Mouse (Mus musculus) testis, adult 2 months (tissue): ENCODE measurements around the gene Cyp1a2. TPM values are rescaled to one million over a fixed set of nuclear protein-coding genes. Genes with fewer than 3 reads are reported as not detected.

Experiments
- H3K27ac ChIP-seq: fragments of 200-500 bp; 2 replicates; pipeline ENCODE4 v1.5.1; 2012; ENCODE audit warnings: low read depth, low read length; ENCODE audit not compliant: control insufficient read depth, insufficient read depth
- H3K27me3 ChIP-seq: fragments of 200-500 bp; 2 replicates; pipeline ENCODE4 v1.6.1; 2012; ENCODE audit warnings: mild to moderate bottlenecking, low read length, moderate library complexity; ENCODE audit not compliant: control insufficient read depth, insufficient read depth
- H3K36me3 ChIP-seq: fragments of 200-500 bp; 2 replicates; pipeline ENCODE4 v1.6.1; 2012; ENCODE audit warnings: mild to moderate bottlenecking, low read length; ENCODE audit not compliant: control insufficient read depth, insufficient read depth
- H3K4me1 ChIP-seq: fragments of 200-500 bp; 2 replicates; pipeline ENCODE4 v1.6.1; 2012; ENCODE audit warnings: low read length; ENCODE audit not compliant: control insufficient read depth, insufficient read depth
- H3K4me3 ChIP-seq: fragments of 200-500 bp; 2 replicates; pipeline ENCODE4 v1.5.1; 2012; ENCODE audit warnings: low read depth, mild to moderate bottlenecking, low read length, moderate library complexity, mixed read lengths; ENCODE audit not compliant: control insufficient read depth
- CTCF ChIP-seq: fragments of 200-500 bp; IDR thresholded peaks from 2 replicates; pipeline ENCODE4 v1.5.1; 2012; ENCODE audit warnings: low read depth, mild to moderate bottlenecking, inconsistent platforms, low read length, moderate library complexity; ENCODE audit not compliant: control insufficient read depth, insufficient read depth, insufficient replicate concordance
- POLR2A ChIP-seq: fragments of 200-500 bp; IDR thresholded peaks from 2 replicates; pipeline ENCODE4 v1.6.1; 2012; ENCODE audit warnings: low read depth, mild to moderate bottlenecking, inconsistent platforms, low read length, moderate library complexity; ENCODE audit not compliant: control insufficient read depth
- polyA plus RNA-seq: library from polyadenylated mRNA; depleted of rRNA; stranded (reverse); fragments of >200 nt; gene quantifications from 2 replicates; pipeline ENCODE4 v1.2.3, GENCODE M21; 2012

Gene Cyp1a2
- polyA plus RNA-seq, 1 experiment = 0.16 TPM

- peaks cover 11% of the 10 kb centered on the region for H3K4me1 ChIP-seq
- TF ChIP-seq CTCF = no peak
- no peak for TF ChIP-seq POLR2A
- H3K4me3 ChIP-seq = peak overlapping the region; percentile 65
- no peak overlapping the region for H3K27ac ChIP-seq
- no peaks in the 10 kb centered on the region for H3K36me3 ChIP-seq
- 0 out of 2 replicates have a peak, but pooled peaks cover 2% of the 10 kb centered on the region for H3K27me3 ChIP-seq
Observed at GRCm38 (mm10) chr9:57696380-57697285, 13.1 kb upstream of the Cyp1a2 start.

- H3K27me3 ChIP-seq = 0 out of 2 replicates have a peak, but pooled peaks cover 2% of the 10 kb centered on the region
- TF ChIP-seq CTCF (no peak), POLR2A (no peak)
Observed at GRCm38 (mm10) chr9:57694108-57694507, 10.6 kb upstream of the Cyp1a2 start.

GRCm38 (mm10) chr9:57688606-57689005 is 5.1 kb upstream of the Cyp1a2 start:
- TF ChIP-seq POLR2A = no peak
- no peak for TF ChIP-seq CTCF
- Histone ChIP-seq H3K4me3 (no peak overlapping the region), H3K4me1 (no peaks in the 10 kb centered on the region), H3K27ac (no peak overlapping the region), H3K36me3 (no peaks in the 10 kb centered on the region), H3K27me3 (no peaks in the 10 kb centered on the region)

More at GRCm38 (mm10) chr9:57694108-57694507, 10.6 kb upstream of the Cyp1a2 start:
- Histone ChIP-seq H3K36me3 (no peaks in the 10 kb centered on the region), H3K4me3 (no peak overlapping the region), H3K4me1 (peaks cover 11% of the 10 kb centered on the region), H3K27ac (no peak overlapping the region)

GRCm38 (mm10) chr9:57688158-57688557 is 4.7 kb upstream of the Cyp1a2 start:
- Histone ChIP-seq H3K4me3 (no peak overlapping the region), H3K27ac (no peak overlapping the region), H3K4me1 (no peaks in the 10 kb centered on the region), H3K27me3 (no peaks in the 10 kb centered on the region), H3K36me3 (no peaks in the 10 kb centered on the region)
- TF ChIP-seq CTCF (peak; percentile 19; the same call in 1 of the 2 replicates), POLR2A (no peak)

- H3K27me3 ChIP-seq = no peaks in the 10 kb centered on the region
- H3K27ac ChIP-seq = no peak within 1 kb of the TSS
- H3K4me1 ChIP-seq = no peaks in the 10 kb centered on the region
- no peaks in the 10 kb centered on the region for H3K36me3 ChIP-seq
- no peak within 1 kb of the TSS for H3K4me3 ChIP-seq
- TF ChIP-seq POLR2A (no peak), CTCF (no peak)
Observed at GRCm38 (mm10) chr9:57687751-57688150, 4.2 kb upstream of the Cyp1a2 start, which contains the start of gene Cyp1a1. Gene Cyp1a1, plus strand, starts transcription at chr9:57687928.

GRCm38 (mm10) chr9:57686011-57686410 is 2.5 kb upstream of the Cyp1a2 start:
- Histone ChIP-seq H3K27me3 (no peaks in the 10 kb centered on the region), H3K4me1 (peaks cover 14% of the 10 kb centered on the region)

GRCm38 (mm10) chr9:57681411-57681810 is 2.1 kb downstream of the Cyp1a2 start:
- TF ChIP-seq POLR2A (no peak), CTCF (no peak)
- Histone ChIP-seq H3K36me3 (no peaks in the 10 kb centered on the region), H3K4me3 (peak overlapping the region; percentile 66), H3K27me3 (no peaks in the 10 kb centered on the region), H3K4me1 (peaks cover 14% of the 10 kb centered on the region), H3K27ac (no peak overlapping the region)

More at GRCm38 (mm10) chr9:57686011-57686410, 2.5 kb upstream of the Cyp1a2 start:
- Histone ChIP-seq H3K36me3 (no peaks in the 10 kb centered on the region), H3K4me3 (no peak overlapping the region), H3K27ac (no peak overlapping the region)
- TF ChIP-seq POLR2A (no peak), CTCF (no peak)
